Mouse (Mus musculus) cerebellum, postnatal 25 days (tissue): ENCODE results near the gene Card9.

Experiments used
- DNase-seq, 2 experiments: peaks; one replicate each; pipeline ENCODE4 v3.0.0; 2021; ENCODE audit warnings: mixed read lengths in 2 of 2

Gene Card9

GRCm38 (mm10) chr2:26359983-26360382, 735 bp downstream of the Card9 start:
- peak; percentile 28 to 39 for DNase-seq

- DNase-seq: peak in 1 of 2 experiments; percentile 43
Measured at GRCm38 (mm10) chr2:26358667-26359320, 1.9 kb downstream of the Card9 start.

- peak; percentile 38 to 54 for DNase-seq
Measured at GRCm38 (mm10) chr2:26357484-26357883, 3.2 kb downstream of the Card9 start.

- DNase-seq: no peak
Measured at GRCm38 (mm10) chr2:26356678-26357077, 4.0 kb downstream of the Card9 start.

- DNase-seq: no peak
Measured at GRCm38 (mm10) chr2:26356231-26356630, 4.5 kb downstream of the Card9 start.

- DNase-seq: peak in 1 of 2 experiments; percentile 15
Measured at GRCm38 (mm10) chr2:26354401-26354800, 6.3 kb downstream of the Card9 start.

- DNase-seq: peak; percentile 54
Measured at GRCm38 (mm10) chr2:26353066-26353980, 7.4 kb downstream of the Card9 start.

- peak in 1 of 2 experiments; percentile 70 for DNase-seq
Measured at GRCm38 (mm10) chr2:26352291-26352910, 8.3 kb downstream of the Card9 start.

GRCm38 (mm10) chr2:26351358-26352290, 9.1 kb downstream of the Card9 start, which contains the start of gene Dnlz:
Gene Dnlz, minus strand, starts transcription at chr2:26352110.
- peak; percentile 97 for DNase-seq

GRCm38 (mm10) chr2:26348241-26348640, 12.5 kb downstream of the Card9 start:
- no peak for DNase-seq

GRCm38 (mm10) chr2:26342609-26343490, 17.9 kb downstream of the Card9 start:
- DNase-seq: no peak

- peak; percentile 79 to 87 for DNase-seq
Measured at GRCm38 (mm10) chr2:26342044-26342443, 18.7 kb downstream of the Card9 start.

GRCm38 (mm10) chr2:26341510-26341981, 19.2 kb downstream of the Card9 start:
- no peak for DNase-seq

- peak; percentile 66 to 75 for DNase-seq
Measured at GRCm38 (mm10) chr2:26339204-26339551, 21.5 kb downstream of the Card9 start.

GRCm38 (mm10) chr2:26338302-26339203, 22.2 kb downstream of the Card9 start:
- DNase-seq: peak; percentile 70 to 81

GRCm38 (mm10) chr2:26330702-26331101, 30.0 kb downstream of the Card9 start:
- DNase-seq: no peak

GRCm38 (mm10) chr2:26330056-26330468, 30.7 kb downstream of the Card9 start:
- no peak for DNase-seq

- peak in 1 of 2 experiments; percentile 61 for DNase-seq
Measured at GRCm38 (mm10) chr2:26329402-26329801, 31.3 kb downstream of the Card9 start.

- DNase-seq: no peak
Measured at GRCm38 (mm10) chr2:26327852-26328251, 32.9 kb downstream of the Card9 start.
